Mouse (Mus musculus): ENCODE measurements around the gene Vmn1r38.
"Not testable (repeated sequence)": the region's sequence is repeated elsewhere in the genome, so short reads cannot be mapped to it uniquely, and the experiment has no call there.

The Vmn1r38 gene

GRCm38 (mm10) chr6:66782527-66782926 lies at the start of gene Vmn1r38:
Gene Vmn1r38 (minus strand): TSS chr6:66782627.
- DNase-seq: not testable (repeated sequence)

DNA sequence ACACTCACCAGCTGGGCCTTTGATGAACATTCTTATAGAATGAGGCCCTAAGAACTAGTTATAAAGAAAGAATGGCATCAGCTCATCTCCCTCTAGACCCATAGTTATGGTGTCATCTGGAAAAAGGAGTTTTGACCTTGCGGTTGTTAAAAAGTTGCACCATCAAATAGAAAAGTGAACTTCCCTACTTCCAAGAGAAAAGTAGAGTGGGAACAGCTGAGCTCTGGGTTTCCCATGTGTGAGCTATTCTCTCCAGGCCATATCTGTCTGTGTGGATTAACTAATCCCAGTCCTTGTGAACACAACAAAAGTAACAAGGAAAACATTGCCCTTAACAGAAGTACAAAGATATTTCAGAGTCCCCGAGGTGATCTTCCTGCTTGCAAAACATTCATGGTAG lies 28.1 kb upstream of the Vmn1r38 start, which contains the start of gene Vmn1r39:
Gene Vmn1r39 (minus strand): TSS at position 101 of the 400 bp plus-strand sequence.
- no peak for DNase-seq

DNA sequence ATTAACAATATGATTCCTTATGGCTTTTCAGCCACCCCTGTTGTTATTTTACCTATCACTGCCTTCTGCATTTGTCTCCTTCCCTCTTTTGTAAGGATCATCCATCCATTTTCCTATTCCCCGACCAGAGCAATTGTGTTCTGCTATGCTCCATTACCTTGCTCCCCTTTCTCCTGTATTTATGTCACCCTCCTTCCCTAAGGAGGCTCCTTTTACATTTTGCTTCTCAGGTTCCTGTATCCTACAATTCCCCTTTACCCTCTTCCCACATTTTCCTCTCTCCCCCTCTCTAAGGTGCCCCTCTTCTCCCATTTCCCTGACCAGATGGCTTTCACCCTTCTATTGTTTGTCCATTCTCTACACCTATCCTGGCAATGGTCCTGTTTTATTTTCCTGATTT lies 23.9 kb upstream of the Vmn1r38 start:
- no peak for DNase-seq

DNA sequence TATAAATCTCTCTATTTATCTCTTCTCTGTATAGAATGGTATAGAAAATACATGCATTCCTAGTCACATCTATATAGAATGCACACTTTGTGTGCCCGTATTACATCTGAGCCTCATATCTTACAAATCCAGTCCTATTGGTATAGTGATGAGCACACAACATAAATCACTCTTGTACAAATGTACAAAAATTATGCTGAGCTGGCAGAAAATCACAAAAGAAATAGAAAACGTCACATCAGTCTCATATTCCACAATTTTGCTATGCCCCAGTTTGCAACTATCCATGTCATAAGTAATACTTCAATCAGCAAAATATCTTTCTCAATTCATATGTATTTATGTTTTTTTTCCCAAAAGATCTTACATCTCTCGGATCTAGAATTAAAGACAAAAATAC lies 23.3 kb upstream of the Vmn1r38 start:
- no peak for DNase-seq

GRCm38 (mm10) chr6:66729082-66729481 lies 53.3 kb downstream of the Vmn1r38 start, which contains the start of gene Vmn1r37:
Gene Vmn1r37 (plus strand): TSS chr6:66729382.
- not testable (repeated sequence) for DNase-seq
